Mouse (Mus musculus) heart, postnatal 0 days (tissue): ENCODE data around the gene Rap1gap. TPM values are rescaled to one million over a fixed set of nuclear protein-coding genes. Genes with fewer than 3 reads are reported as not detected.

Experiments
- ATAC-seq: fragments of 200-750 bp; cut with Nextera tagmentation; 2 replicates; pipeline ENCODE4 v1.8.0; 2017; ENCODE audit warnings: low read depth, moderate number of reproducible peaks, moderate library complexity; ENCODE audit not compliant: insufficient read depth
- DNase-seq: peaks from one replicate; pipeline ENCODE4 v3.0.0-alpha.2; 2016; ENCODE audit warnings: low spot score
- H3K27ac ChIP-seq: fragments of 300-500 bp; sonication (generic); 2 replicates; pipeline ENCODE4 v1.5.1; 2014; ENCODE audit warnings: low read depth, mild to moderate bottlenecking
- H3K27me3 ChIP-seq: fragments of 300-500 bp; sonication (generic); 2 replicates; pipeline ENCODE4 v1.6.1; 2014; ENCODE audit warnings: low read length, mixed read lengths; ENCODE audit not compliant: control insufficient read depth, insufficient read depth
- H3K36me3 ChIP-seq: fragments of 300-500 bp; sonication (generic); replicated peaks from 2 replicates; pipeline ENCODE4 v1.6.1; 2014; ENCODE audit warnings: low read length, mixed read lengths; ENCODE audit not compliant: control insufficient read depth, insufficient read depth
- H3K4me1 ChIP-seq: fragments of 300-500 bp; sonication (generic); 2 replicates; pipeline ENCODE4 v1.6.1; 2014; ENCODE audit warnings: antibody characterized with exemption; ENCODE audit not compliant: control insufficient read depth, insufficient read depth
- H3K4me2 ChIP-seq: fragments of 300-500 bp; sonication (generic); 2 replicates; pipeline ENCODE4 v1.6.1; 2014; ENCODE audit warnings: low read depth, mild to moderate bottlenecking, low read length, moderate library complexity
- H3K4me3 ChIP-seq: fragments of 300-500 bp; sonication (generic); 2 replicates; pipeline ENCODE4 v1.5.1; 2014; ENCODE audit warnings: low read depth, low read length
- H3K9ac ChIP-seq: fragments of 300-500 bp; sonication (generic); replicated peaks from 2 replicates; pipeline ENCODE4 v1.6.1; 2014; ENCODE audit warnings: low read depth, low read length, mixed read lengths
- H3K9me3 ChIP-seq: fragments of 300-500 bp; sonication (generic); replicated peaks from 2 replicates; pipeline ENCODE4 v1.6.1; 2016; ENCODE audit warnings: low read length; ENCODE audit not compliant: control insufficient read depth
- CTCF ChIP-seq: IDR thresholded peaks from 2 replicates; pipeline ENCODE4 v1.5.1; 2016; ENCODE audit warnings: antibody characterized with exemption, control low read depth, low read depth
- EP300 ChIP-seq: IDR thresholded peaks from 2 replicates; pipeline ENCODE4 v1.6.1; 2016; ENCODE audit warnings: antibody characterized with exemption, low read depth
- WGBS: fragments of 180-500 bp; shearing (Covaris S2); extraction: QIAGEN DNeasy Blood & Tissue Kit; methylation state at CpG from one replicate; pipeline ENCODE4 v1.1.7; 2014; 5-methylcytosine and 5-hydroxymethylcytosine counted together
- polyA plus RNA-seq: library from polyadenylated mRNA; unstranded; fragments of >200 nt; fragmentation: Nextera tagmentation; extraction: Ambion mirVana; gene quantifications from 2 replicates; pipeline ENCODE4 v1.2.1, GENCODE M21; 2015
- total RNA-seq: library from RNA; depleted of rRNA; stranded (reverse); fragments of >200 nt; gene quantifications from 2 replicates; pipeline ENCODE4 v1.2.3, GENCODE M21; 2014; ENCODE audit warnings: low replicate concordance

The Rap1gap gene
- total and polyA plus RNA-seq, 2 experiments from 2014 or later, result 10.4 to 17.7 TPM

DNA sequence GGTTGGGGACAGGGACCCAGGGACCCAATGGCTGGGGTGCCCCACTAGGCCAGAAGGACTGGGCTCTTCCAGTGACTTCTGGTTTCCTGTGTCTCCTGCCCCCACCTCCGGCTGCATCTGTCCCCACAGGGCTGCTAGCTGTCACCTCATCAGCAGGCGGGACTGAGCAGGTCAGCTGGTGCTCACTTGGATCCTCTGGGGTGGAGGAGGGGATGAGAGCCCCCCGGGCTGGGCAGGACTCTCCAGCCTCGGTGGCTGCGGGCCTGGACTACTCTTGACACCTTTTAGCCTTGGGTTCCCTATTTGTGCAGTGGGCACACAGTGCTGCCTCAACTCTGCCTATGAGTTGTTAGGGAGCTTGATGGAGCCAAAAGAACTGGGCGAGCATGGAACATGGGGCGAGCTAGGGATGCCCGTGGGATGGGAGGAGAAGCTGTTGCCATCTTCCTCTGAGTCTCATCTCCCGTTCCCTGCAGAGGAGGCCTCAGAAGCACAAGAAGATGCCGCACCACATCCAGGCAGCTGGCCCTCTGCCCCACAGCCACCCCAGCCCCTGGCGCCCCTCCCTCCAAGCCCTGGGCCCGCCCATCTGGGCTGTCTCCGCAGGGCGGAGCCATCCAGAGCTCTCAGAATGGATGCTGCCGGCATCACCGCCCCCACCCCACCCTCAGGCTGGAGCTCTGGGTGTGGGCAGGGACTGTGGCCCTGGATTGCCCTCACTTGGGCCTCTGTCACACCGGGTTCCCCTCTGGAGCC is 64.1 kb downstream of the Rap1gap start:
- DNase-seq (no peak), ATAC-seq (no peak)
- Histone ChIP-seq H3K9ac (no peak overlapping the region), H3K9me3 (no peaks in the 10 kb centered on the region), H3K36me3 (no peaks in the 10 kb centered on the region), H3K4me2 (no peak overlapping the region), H3K4me3 (no peak overlapping the region), H3K4me1 (no peaks in the 10 kb centered on the region), H3K27me3 (peaks cover 54% of the 10 kb centered on the region), H3K27ac (no peak overlapping the region)
- 20% methylated on average over 15 of the region's 17 CpGs for WGBS
- TF ChIP-seq EP300 (no peak), CTCF (no peak)

DNA sequence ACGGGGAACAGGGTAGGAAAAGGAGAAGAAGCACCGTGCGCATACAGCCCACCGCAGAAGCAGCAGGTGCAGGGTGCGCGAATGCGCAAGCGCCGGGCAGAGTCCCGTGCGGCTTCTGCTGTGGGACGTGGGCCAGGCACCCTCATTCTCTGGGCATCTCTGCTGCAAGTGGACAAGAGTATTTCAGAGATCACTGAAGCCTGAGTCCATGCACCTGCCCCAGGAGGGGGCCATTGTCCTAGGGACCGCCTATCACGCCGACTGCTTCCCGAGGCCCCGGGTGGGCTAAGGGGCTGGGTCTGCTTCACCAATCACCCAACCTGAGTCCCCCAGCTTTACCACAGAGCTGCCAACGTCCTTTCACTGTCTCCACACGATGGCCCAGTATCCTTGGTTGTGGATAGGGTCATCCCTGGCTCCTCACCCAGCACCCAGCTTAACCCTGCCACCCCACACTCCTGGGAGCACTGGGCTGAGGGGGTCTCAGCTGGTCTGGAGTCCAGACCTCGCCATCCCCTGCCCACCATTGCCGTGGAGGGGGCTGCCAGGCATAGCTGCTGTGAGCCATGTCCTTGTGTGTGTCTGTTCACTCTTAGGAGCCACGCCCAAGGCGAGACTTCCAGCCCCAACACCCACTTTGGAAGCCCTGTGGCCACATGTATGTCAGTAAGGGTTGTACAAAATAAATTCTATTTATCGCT is 64.8 kb downstream of the Rap1gap start:
- H3K4me2 ChIP-seq, result no peak overlapping the region
- 38% methylated on average over 24 of the region's 24 CpGs for WGBS
- no peak overlapping the region for H3K27ac ChIP-seq
- H3K36me3 ChIP-seq, result no peaks in the 10 kb centered on the region
- no peaks in the 10 kb centered on the region for H3K9me3 ChIP-seq
- TF ChIP-seq EP300 (no peak), CTCF (no peak)
- H3K27me3 ChIP-seq, result peaks cover 50% of the 10 kb centered on the region
- H3K4me3 ChIP-seq, result no peak overlapping the region
- no peak overlapping the region for H3K9ac ChIP-seq
- DNase-seq, result no peak
- no peak for ATAC-seq
- H3K4me1 ChIP-seq, result no peaks in the 10 kb centered on the region

DNA sequence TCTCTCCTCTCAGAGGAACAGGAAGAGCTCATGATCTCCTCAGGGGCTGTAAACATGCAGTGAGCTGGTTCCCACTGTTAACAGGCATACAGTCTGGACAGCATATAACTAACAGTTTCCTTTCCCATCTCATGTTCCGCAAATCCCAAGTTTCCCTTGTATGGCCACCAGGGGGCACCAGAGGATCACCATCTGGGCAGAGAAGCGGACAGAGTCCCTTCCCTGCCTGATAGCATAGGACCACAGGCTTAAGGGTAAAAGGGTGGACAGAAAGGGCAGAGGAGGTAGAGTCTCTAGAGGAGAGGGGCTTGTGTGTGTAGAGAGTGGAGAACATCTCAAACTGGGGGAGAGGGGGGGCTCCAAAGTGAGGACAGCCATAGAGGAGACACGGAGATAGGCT is 65.6 kb downstream of the Rap1gap start:
- H3K36me3 ChIP-seq, result no peaks in the 10 kb centered on the region
- no peak overlapping the region for H3K4me2 ChIP-seq
- H3K4me3 ChIP-seq, result no peak overlapping the region
- H3K27me3 ChIP-seq, result peaks cover 47% of the 10 kb centered on the region
- 24% methylated on average over 3 of the region's 3 CpGs for WGBS
- DNase-seq (peak; percentile 88), ATAC-seq (peak; percentile 66)
- no peaks in the 10 kb centered on the region for H3K4me1 ChIP-seq
- H3K9me3 ChIP-seq, result no peaks in the 10 kb centered on the region
- H3K9ac ChIP-seq, result no peak overlapping the region
- TF ChIP-seq CTCF (peak; percentile 99), EP300 (no peak)
- H3K27ac ChIP-seq, result no peak overlapping the region

DNA sequence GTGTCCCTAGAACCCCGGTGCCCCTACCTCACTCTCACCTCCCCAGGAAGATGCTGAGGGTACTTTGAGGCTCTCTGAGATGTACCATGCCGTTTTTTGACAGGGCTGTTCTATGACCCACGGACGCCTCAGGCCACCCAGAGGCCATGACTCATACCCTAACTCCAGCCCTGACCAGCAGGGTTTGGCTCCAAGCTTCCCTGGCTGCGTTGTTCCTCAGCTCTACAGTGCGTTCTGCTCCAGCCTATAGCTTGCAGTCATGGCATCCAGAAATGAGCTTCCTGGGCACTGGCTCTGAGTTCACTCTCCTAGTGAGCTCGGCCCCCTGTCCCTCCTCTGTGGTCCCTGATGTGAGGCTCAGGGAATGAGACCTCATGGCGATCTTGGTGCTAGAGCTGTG is 66.2 kb downstream of the Rap1gap start:
- H3K4me1 ChIP-seq, result no peaks in the 10 kb centered on the region
- no peak overlapping the region for H3K4me3 ChIP-seq
- WGBS, result 69% methylated on average over 8 of the region's 8 CpGs
- no peaks in the 10 kb centered on the region for H3K9me3 ChIP-seq
- no peak overlapping the region for H3K4me2 ChIP-seq
- TF ChIP-seq CTCF (no peak), EP300 (no peak)
- H3K9ac ChIP-seq, result no peak overlapping the region
- H3K27ac ChIP-seq, result no peak overlapping the region
- H3K27me3 ChIP-seq, result peaks cover 47% of the 10 kb centered on the region
- ATAC-seq (no peak), DNase-seq (no peak)
- no peaks in the 10 kb centered on the region for H3K36me3 ChIP-seq

DNA sequence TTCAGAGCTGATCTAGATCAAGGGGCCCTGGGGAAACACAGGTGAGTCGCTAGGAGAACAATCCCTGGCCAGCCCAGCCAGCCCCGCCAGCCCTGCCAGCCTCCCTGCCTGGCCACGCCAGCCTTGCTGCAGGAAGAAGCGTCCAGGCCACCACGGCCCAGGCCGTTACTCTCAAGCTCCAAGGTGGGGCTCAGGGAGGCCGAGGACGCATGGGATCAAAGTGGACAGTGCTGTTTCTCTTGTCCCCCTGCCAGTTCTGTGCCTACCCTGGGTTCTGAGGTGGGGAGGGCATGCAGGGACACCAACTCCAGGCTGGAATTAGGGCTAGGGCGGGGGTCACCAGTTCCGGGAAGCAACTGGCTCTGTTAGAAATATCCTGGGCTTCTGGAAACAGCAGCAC is 67.4 kb downstream of the Rap1gap start:
- no peak overlapping the region for H3K27ac ChIP-seq
- no peaks in the 10 kb centered on the region for H3K36me3 ChIP-seq
- DNase-seq (no peak), ATAC-seq (no peak)
- no peak overlapping the region for H3K9ac ChIP-seq
- 62% methylated on average over 10 of the region's 10 CpGs for WGBS
- TF ChIP-seq CTCF (no peak), EP300 (no peak)
- H3K4me1 ChIP-seq, result no peaks in the 10 kb centered on the region
- no peak overlapping the region for H3K4me2 ChIP-seq
- H3K4me3 ChIP-seq, result no peak overlapping the region
- H3K9me3 ChIP-seq, result no peaks in the 10 kb centered on the region
- peaks cover 47% of the 10 kb centered on the region for H3K27me3 ChIP-seq
